Mouse (Mus musculus) gastrocnemius, postnatal 25 days (tissue): ENCODE results near the gene Tbc1d10c. TPM values are rescaled to one million over a fixed set of nuclear protein-coding genes. Genes with fewer than 3 reads are reported as not detected.

Experiments used
- DNase-seq: peaks from one replicate; pipeline ENCODE4 v3.0.0; 2022
- total RNA-seq, 2 experiments: library from RNA; stranded (reverse); gene quantifications; 1 replicate in 1 of 2; 2 replicates in 1 of 2; pipeline ENCODE4 v1.2.3; 2021

The Tbc1d10c gene
- total RNA-seq, 2 experiments from 2014 or later = 4.7 to 5.9 TPM

DNA sequence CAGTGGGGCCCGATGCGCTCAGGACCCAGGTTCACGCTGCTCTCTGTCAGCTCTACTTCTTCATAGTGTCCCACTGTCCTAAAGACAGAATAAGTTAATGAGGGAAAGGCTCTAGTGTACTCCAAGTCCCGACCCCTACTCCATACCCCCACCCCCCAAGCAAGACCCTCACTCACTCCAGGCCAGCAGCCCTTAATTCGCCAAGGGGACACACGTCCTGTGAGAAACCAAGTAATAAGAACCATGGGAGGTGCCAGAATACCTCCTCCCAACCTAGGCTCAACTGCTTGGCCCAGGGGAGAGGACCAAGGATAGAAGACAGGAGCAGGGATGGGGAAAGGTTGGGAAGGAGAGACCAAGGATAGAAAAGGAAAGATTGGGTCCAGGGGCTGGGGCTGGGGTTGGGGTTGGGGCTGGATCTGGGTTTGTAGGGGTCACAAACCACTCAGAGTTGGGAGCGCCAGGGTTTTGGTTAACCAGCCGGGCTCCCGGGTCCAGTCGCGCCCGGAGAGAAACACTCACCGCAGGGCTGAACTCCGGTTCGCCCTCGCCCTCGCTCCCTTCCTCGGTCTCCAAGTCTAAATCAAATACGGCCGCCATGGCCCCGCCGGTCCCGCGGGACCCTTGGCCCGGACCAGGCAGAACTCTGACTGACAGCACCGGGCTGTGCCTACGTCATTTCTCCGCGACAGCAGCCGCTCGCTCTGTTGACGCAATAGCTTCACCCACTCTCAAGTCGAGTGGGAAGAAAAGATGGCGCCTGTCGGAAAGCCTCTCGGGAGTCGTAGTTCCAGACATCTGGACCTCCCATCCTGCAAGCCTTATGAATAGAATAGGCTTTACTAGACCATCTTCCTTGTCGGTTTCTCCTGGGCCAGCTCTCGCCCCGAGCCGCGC, 28.2 kb downstream of the Tbc1d10c start, which contains the start of gene Rps6kb2:
Gene Rps6kb2, minus strand, starts transcription at position 709 of the 897 bp plus-strand sequence.
- peak; percentile 96 for DNase-seq

GRCm38 (mm10) chr19:4159049-4159448, 32.0 kb downstream of the Tbc1d10c start:
- DNase-seq = no peak

GRCm38 (mm10) chr19:4156771-4157170, 34.3 kb downstream of the Tbc1d10c start:
- DNase-seq = no peak

GRCm38 (mm10) chr19:4156073-4156579, 35.0 kb downstream of the Tbc1d10c start:
- DNase-seq = no peak

DNA sequence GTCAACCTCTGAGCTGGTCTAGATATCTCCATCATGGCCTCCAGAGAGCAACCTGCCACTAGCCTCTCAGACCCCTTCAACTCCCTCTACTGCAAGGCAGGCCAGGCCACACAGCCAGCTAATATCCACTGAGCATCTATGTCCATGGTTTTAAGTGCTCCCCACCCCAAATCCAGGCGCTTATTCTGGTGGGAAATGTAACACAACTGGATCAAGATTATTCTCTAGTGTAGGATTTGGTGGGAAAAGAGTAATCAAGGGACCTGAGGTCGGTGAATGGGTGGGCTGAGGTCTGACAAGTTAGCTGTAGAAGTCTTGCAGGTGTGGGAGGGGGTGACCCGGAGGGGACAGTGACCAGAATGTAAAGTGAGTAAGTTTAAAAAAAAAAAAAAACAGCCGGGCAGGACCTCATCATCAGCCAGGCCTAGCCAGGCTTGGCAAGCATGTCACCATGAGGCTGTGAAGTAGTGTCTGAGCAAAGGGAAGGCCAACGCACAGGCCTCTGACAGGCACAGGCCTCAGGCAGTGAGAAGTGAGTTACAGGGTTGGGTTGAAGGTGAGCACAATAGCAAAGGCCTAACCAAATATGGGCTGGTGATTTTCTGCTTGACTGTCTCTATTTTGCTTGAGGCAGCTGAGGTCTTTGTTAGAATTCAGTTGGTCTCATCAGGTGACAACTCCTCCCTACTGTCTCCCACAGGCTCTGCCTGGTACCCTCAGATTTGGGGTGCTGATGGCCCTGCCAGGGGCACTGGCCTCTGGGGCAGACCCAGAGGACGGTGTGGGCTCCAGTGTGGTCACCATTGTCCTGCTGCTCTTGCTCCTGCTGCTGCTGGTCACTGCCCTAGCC, 35.6 kb downstream of the Tbc1d10c start:
- no peak for DNase-seq

GRCm38 (mm10) chr19:4154437-4155222, 36.5 kb downstream of the Tbc1d10c start:
- DNase-seq = no peak

- DNase-seq = no peak
These were observed 37.8 kb downstream of the Tbc1d10c start, which contains the start of gene Ptprcap for GRCm38 (mm10) chr19:4153232-4153654. Ptprcap (plus strand) TSS chr19:4153604.

GRCm38 (mm10) chr19:4152445-4153231, 38.4 kb downstream of the Tbc1d10c start:
- no peak for DNase-seq

GRCm38 (mm10) chr19:4151898-4152297, 39.2 kb downstream of the Tbc1d10c start:
- no peak for DNase-seq

- DNase-seq = no peak
These were observed 39.6 kb downstream of the Tbc1d10c start for GRCm38 (mm10) chr19:4151488-4151860.

GRCm38 (mm10) chr19:4150567-4151487, 40.3 kb downstream of the Tbc1d10c start:
- no peak for DNase-seq

DNA sequence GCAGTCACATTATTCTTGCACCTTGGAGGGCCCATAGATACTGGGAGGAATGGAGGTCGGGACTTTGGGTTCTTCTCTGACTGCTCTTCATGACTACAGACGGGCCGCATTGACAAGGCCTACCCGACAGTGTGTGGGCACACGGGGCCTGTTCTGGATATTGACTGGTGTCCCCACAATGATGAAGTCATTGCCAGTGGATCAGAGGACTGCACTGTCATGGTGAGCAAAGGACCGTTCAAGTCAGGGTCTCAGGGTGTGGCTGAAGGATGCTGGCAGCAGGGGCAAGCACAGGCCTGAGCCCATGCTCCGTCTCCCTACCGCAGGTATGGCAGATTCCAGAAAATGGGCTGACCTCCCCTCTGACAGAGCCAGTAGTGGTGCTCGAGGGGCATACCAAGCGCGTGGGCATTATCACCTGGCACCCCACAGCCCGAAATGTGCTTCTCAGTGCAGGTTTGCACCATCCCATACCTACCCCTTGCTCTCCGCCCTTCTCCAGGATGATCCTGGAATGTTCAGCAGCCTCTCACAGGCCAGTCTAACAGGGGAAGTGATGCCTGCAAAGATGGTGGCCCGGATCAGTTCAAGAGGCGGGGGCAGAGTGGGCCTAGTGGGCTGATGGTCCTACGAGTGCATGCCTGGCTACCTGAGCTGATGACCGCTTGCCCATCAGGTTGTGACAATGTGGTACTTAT, 41.2 kb downstream of the Tbc1d10c start:
- no peak for DNase-seq

DNA sequence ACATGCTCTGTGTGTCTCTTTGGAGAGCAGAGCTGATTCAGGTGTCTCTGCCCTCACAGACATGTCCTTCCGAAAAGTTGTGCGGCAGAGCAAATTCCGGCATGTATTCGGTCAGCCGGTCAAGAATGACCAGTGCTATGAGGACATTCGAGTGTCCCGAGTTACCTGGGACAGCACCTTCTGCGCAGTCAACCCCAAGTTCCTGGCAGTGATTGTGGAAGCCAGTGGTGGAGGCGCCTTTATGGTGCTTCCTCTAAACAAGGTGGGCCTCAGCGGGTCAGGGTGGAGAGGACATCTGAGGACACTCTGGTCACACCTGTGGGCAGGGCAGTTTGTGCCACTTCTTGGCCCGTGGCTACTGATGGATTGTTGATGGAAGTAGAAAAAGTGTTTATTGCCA, 41.8 kb downstream of the Tbc1d10c start:
- DNase-seq = no peak

DNA sequence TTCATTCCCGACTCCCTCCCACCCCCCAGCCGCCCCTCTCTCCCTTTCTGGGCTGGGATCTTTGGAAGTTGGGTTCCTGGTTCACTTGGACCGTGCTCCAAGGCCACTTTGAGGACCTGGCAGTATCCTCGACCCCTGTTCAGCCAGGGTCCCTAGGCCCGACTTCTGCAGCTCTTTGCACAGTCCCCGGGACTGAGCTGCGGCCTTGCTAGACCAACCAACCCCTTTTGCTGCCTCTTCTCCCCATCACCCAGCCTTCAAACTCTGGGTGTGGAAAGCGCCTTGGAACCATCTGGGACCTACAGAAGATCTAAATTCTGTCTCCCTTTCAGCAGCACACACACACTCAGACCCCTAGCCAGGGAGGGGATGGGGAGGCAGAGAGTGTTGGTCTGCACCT, 42.3 kb downstream of the Tbc1d10c start:
- DNase-seq = no peak

GRCm38 (mm10) chr19:4148491-4148806, 42.6 kb downstream of the Tbc1d10c start, which contains the start of gene Coro1b:
Coro1b (plus strand) TSS chr19:4148619.
- DNase-seq = peak; percentile 98

DNA sequence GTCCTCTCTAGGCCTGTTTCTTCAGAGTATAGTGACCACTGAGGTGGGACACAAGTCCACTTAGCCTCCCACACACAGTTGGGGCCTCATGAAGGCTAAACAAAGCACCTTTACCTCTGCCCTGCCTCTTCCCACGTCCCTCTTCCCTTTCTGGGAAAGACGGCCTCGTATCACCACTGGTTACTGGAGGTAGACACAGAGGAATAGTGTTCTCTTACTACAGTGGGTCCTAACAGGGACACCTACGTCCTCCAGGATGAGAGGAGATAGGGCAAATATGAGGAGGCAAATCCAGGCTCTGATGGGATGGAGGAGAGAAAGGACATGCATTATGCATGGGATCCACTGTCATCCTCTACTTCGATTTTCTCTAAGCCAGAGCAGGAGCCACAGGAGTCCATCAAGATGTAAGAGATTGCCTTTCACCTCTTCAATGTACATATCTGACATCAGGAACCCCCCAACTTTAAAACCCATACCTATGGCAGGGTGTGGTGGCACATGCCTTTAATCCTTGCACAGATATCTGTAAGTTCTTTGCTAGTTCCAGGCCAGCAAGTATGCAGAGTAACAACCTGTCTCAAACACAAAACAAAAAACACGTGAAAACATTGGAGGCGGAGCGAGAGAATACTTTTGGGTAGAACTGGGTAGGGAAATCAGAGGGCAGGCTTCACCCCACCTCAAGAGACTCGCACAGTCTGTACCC, 43.1 kb downstream of the Tbc1d10c start:
- DNase-seq = no peak

DNA sequence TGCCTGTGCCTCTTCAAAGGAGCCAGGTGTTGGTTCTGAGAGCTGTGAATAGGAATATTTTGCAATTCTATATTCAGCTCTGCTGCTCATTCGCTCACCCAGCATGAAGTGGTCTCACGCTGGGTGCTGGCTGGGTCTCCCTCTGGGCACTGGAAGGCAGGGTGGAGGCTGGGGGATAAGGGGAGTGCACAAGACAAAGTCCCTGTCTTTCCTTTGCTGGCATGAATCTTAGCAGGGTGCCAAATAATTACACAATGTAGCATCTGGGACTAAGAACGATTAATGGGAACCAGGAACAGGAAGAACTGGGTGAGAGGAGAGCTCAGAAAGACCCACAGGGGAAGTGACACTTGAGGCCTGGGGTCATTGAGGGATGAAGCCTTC, 44.1 kb downstream of the Tbc1d10c start:
- DNase-seq = no peak

- no peak for DNase-seq
These were observed 44.6 kb downstream of the Tbc1d10c start for GRCm38 (mm10) chr19:4146366-4147021.
